Mouse (Mus musculus) spleen, embryonic (tissue): ENCODE results near the gene Gng5.

Experiments
- CTCF ChIA-PET: fragments of 350-600 bp; sonication (Branson Sonifier 250); formaldehyde crosslinking; loops from one replicate; lab custom pipeline; 2022; lab: Charles Lee

The Gng5 gene

DNA sequence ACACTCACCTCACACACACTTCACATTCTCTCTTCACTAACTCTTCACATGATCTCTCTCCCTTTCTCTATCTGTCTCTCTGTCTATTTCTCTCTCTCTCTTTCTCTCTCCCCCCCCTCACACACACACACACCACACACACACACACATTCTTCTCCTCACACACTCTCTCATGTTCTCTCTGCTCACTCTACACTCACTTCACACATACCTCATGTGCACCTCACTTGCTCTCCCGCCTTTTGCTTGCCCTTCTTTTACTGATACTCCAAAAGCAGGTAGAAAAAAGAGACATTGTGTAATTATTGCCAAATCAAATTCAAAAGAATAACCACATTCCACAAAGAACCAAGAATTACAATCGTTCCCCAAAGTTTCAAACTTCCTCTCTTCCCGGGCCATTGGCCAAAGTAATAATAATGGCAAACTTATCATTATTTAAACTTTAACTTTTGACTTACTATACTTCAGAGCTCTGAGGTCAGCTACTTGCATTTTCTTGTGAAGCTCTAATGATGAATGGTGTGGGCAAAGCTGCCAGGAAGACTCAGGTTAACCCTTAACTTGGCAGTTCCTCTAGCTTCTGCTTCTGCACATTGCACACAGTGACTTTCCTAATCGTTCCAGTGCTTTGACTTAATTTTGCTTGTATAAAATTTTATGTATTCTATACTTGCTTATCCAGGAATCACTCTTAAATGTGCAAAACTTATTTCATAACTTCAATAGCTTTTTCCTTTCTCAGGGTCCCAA, 41.1 kb downstream of the Gng5 start:
- CTCF ChIA-PET = no interaction called here

DNA sequence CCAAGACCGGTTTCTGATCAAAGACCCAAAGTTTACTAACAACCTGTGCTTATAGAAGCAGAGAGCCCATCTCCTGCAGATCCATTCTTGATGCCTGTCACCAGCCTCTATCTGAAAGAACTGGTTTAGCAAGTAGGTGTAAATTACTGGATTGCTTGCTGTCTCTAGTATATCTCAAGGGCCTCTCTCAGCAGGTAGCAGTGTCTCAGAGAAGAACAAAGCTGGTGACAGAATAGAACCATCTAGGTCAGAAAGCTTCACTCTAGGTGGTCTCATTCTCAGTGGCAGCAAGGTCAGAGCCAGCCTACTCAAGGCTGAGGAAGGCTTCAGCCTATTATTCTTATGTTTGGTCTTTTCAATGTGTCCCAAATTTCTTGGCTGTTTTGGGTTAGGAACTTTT, 44.0 kb downstream of the Gng5 start:
- CTCF ChIA-PET = no interaction called here

DNA sequence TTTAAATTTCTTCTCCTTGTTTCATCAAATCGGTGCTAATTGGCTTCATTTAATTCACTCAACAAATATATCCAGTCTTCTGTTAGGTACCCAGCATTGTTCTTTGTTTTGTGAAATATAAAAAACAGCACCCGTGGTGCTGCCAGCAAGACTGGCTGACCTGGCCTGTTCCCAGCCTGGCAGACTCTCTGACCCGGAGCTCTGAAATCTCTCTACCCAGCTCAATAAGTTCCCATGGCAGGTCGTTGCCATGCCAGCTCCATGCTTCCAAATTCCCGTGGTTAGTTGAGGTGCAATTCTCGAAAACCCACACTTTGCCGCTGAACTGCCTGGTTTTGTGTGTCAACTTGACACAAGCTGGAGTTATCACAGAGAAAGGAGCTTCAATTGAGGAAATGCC, 55.2 kb downstream of the Gng5 start:
- CTCF ChIA-PET = interaction anchor here (0.6 kb wide), 1 partner anchor 370 kb away, joined by 4 read pairs; no protein-coding TSS in a partner anchor
